Mouse (Mus musculus) E14TG2a.4 (cell line): ENCODE measurements around the gene Batf2.
A peak's percentile ranks its signal among the peaks of the same experiment; 100 is the strongest.

Experiments
- H3K27me3 ChIP-seq: 2 replicates; pipeline ENCODE4 v1.6.1; 2014; ENCODE audit warnings: low read length, control low read depth; ENCODE audit not compliant: insufficient read depth
- H3K36me3 ChIP-seq: 2 replicates; pipeline ENCODE4 v1.6.1; 2014; ENCODE audit warnings: low read length, control low read depth; ENCODE audit not compliant: insufficient read depth
- H3K4me1 ChIP-seq: replicated peaks from 2 replicates; pipeline ENCODE4 v1.6.1; 2014; ENCODE audit warnings: low read depth, low read length, control low read depth
- H3K4me3 ChIP-seq: replicated peaks from 2 replicates; pipeline ENCODE4 v1.5.1; 2014; ENCODE audit warnings: mild to moderate bottlenecking, low read length
- H3K9me3 ChIP-seq: 2 replicates; pipeline ENCODE4 v1.6.1; 2014; ENCODE audit warnings: low read length, control low read depth
- CTCF ChIP-seq: conservative IDR thresholded peaks from 2 replicates; pipeline ENCODE4 v1.5.1; 2014; ENCODE audit warnings: low read length
- NANOG ChIP-seq: IDR thresholded peaks from 2 replicates; pipeline ENCODE4 v1.6.1; 2014; ENCODE audit warnings: borderline replicate concordance, low read length, mixed read lengths
- POU5F1 ChIP-seq: IDR thresholded peaks from 2 replicates; pipeline ENCODE4 v1.6.1; 2014; ENCODE audit warnings: low read length, borderline replicate concordance

Gene Batf2

DNA sequence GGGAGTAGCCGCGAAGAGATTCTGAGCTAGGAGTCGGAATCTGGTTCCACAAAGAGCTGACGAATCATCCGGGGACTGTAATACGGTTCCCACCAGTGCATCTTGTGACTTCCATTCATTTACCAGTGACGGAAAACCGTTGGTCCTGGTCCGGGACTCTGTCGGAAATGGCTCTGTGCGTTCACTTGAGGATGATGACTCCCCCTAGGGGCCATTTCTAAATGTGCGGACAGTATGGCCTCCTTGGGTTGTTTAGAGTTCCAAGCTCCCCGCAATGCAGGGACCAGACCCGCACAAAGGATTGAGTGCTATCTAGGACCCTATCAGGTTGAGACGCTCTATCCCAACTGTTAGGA is 589 bp downstream of the Batf2 start, which contains the start of gene Arl2:
Gene Arl2 (minus strand): TSS at position 155 of the 356 bp plus-strand sequence.
- TF ChIP-seq CTCF (peak; percentile 62), NANOG (no peak)

GRCm38 (mm10) chr19:6144842-6145241 is 4.1 kb downstream of the Batf2 start:
- H3K27me3 ChIP-seq = peaks cover 3% of the 10 kb centered on the region; the same call in 1 of the 2 replicates
- TF ChIP-seq NANOG = no peak
- TF ChIP-seq CTCF = no peak
- no peak for TF ChIP-seq POU5F1
- H3K9me3 ChIP-seq = no peaks in the 10 kb centered on the region
- H3K4me3 ChIP-seq = no peak overlapping the region
- no peaks in the 10 kb centered on the region for H3K36me3 ChIP-seq
- H3K4me1 ChIP-seq = peaks cover 12% of the 10 kb centered on the region

More for the DNA sequence above, 589 bp downstream of the Batf2 start, which contains the start of gene Arl2:
- Histone ChIP-seq H3K27me3 (no peaks in the 10 kb centered on the region), H3K36me3 (peaks cover 30% of the 10 kb centered on the region), H3K4me3 (peak within 1 kb of the TSS; percentile 87), H3K9me3 (no peaks in the 10 kb centered on the region), H3K4me1 (peaks cover 36% of the 10 kb centered on the region)

GRCm38 (mm10) chr19:6155174-6155573 is 14.4 kb downstream of the Batf2 start:
- Histone ChIP-seq H3K4me3 (no peak overlapping the region), H3K9me3 (no peaks in the 10 kb centered on the region), H3K36me3 (no peaks in the 10 kb centered on the region), H3K4me1 (peaks cover 5% of the 10 kb centered on the region), H3K27me3 (peaks cover 7% of the 10 kb centered on the region)
- TF ChIP-seq POU5F1 = no peak
- TF ChIP-seq NANOG = no peak
- no peak for TF ChIP-seq CTCF

GRCm38 (mm10) chr19:6156372-6156771 is 15.6 kb downstream of the Batf2 start:
- peaks cover 5% of the 10 kb centered on the region for H3K4me1 ChIP-seq
- H3K27me3 ChIP-seq = peaks cover 3% of the 10 kb centered on the region
- no peak overlapping the region for H3K4me3 ChIP-seq
- no peaks in the 10 kb centered on the region for H3K9me3 ChIP-seq
- H3K36me3 ChIP-seq = no peaks in the 10 kb centered on the region
- TF ChIP-seq POU5F1 (no peak), NANOG (no peak), CTCF (no peak)

DNA sequence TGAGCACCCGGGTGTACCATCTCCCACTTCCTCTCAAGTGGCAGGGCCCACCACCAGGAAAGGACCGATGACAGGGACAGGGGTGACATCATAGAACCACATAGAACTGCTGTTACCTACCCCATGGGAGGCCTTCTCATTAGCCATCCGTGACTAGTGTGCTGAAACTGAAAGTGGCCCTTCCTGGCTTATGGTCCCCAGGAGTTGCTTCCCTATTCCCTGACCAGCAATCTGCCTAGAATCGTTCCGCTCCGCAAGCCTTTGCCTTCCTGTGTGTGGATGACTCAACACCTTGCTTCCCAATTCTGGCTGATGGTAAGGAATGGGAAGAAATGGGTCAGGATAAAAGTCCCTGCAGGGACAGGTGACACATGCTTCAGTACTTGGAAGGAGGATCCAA is 16.4 kb downstream of the Batf2 start:
- Histone ChIP-seq H3K9me3 (no peaks in the 10 kb centered on the region), H3K4me1 (peaks cover 5% of the 10 kb centered on the region), H3K4me3 (no peak overlapping the region), H3K36me3 (no peaks in the 10 kb centered on the region), H3K27me3 (peaks cover 8% of the 10 kb centered on the region; the same call in 1 of the 2 replicates)
- no peak for TF ChIP-seq NANOG
- no peak for TF ChIP-seq CTCF
- no peak for TF ChIP-seq POU5F1

GRCm38 (mm10) chr19:6163872-6164547 is 23.2 kb downstream of the Batf2 start:
- Histone ChIP-seq H3K4me3 (no peak overlapping the region), H3K36me3 (no peaks in the 10 kb centered on the region), H3K27me3 (peaks cover 16% of the 10 kb centered on the region; the same call in 1 of the 2 replicates), H3K9me3 (no peaks in the 10 kb centered on the region), H3K4me1 (peaks cover 12% of the 10 kb centered on the region)
- no peak for TF ChIP-seq POU5F1
- TF ChIP-seq CTCF = no peak
- no peak for TF ChIP-seq NANOG

DNA sequence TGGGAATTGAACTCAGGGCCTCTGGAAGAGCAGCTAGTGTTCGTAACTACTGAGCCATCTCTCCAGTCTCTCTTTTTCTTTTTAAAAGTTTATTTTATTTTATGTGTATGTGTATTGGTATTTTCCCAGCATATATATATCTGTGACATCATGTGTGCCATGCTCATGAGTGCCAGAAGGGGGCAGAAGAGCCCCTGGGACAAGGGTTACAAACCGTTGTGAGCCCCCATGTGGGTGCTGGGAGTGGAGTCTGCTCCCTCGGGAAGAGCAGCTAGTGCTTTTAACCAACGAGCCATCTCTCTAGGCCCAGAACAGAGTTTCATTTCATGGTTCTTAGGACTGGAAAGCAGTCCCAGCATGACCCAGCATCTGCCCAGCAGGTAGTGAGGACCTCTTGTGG is 26.0 kb downstream of the Batf2 start:
- Histone ChIP-seq H3K9me3 (no peaks in the 10 kb centered on the region), H3K4me1 (peaks cover 20% of the 10 kb centered on the region), H3K36me3 (no peaks in the 10 kb centered on the region), H3K27me3 (0 out of 2 replicates have a peak, but pooled peaks cover 11% of the 10 kb centered on the region), H3K4me3 (no peak overlapping the region)
- no peak for TF ChIP-seq POU5F1
- TF ChIP-seq CTCF = peak; percentile 49
- TF ChIP-seq NANOG = no peak

DNA sequence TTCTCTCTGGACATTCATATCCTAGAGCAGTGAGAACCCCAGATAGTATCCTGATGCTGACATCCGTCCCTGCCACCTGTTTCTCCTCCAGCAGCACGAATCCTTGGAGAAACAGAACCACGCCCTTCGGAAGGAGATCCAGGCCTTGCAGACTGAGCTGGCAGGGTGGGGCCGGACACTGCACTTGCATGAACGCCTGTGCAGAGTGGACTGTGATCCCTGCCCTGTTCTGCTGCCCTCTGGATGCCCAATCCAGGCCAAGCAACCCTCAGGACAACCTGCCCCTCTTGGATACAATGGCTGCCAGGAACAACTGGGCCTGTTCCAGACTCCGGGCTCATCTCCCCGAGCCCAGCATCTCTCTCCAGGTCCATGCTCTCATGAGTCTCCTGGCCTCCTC is 30.4 kb downstream of the Batf2 start:
- H3K4me1 ChIP-seq = peaks cover 7% of the 10 kb centered on the region
- TF ChIP-seq NANOG = no peak
- no peak for TF ChIP-seq CTCF
- no peak for TF ChIP-seq POU5F1
- H3K27me3 ChIP-seq = 0 out of 2 replicates have a peak, but pooled peaks cover 4% of the 10 kb centered on the region
- no peak overlapping the region for H3K4me3 ChIP-seq
- no peaks in the 10 kb centered on the region for H3K9me3 ChIP-seq
- H3K36me3 ChIP-seq = no peaks in the 10 kb centered on the region

DNA sequence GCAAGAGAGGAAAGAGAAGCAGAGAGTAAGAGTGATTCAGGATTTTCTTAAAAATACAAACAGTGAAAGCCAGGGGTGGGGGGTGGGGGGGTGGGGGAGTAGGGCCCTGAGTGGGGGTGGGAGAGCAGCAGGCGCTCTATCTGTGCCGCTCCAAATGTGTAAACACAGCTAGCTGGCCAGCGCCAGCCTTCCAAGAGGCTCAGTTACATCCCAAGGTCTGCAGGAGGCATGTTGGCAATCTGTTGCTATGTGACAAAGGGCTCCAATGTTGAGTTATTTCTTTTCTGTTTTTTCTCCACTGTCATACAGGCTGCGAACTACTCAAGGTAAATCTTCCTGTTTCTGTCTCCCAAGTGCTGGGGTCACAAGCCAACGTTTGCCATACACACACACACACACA is 34.0 kb downstream of the Batf2 start:
- Histone ChIP-seq H3K27me3 (0 out of 2 replicates have a peak, but pooled peaks cover 4% of the 10 kb centered on the region), H3K4me1 (peaks cover 7% of the 10 kb centered on the region), H3K9me3 (no peaks in the 10 kb centered on the region), H3K36me3 (no peaks in the 10 kb centered on the region), H3K4me3 (no peak overlapping the region)
- TF ChIP-seq POU5F1 (no peak), NANOG (no peak), CTCF (no peak)
